Mouse (Mus musculus): Measurements from ENCODE around the gene Grasp. TPM values are rescaled to one million over a fixed set of nuclear protein-coding genes. Genes with fewer than 3 reads are reported as not detected.
A peak's percentile ranks its signal among the peaks of the same experiment; 100 is the strongest.

The Grasp gene
- polyA plus RNA-seq, 1 experiment from 2014 or later: 13.8 TPM

GRCm38 (mm10) chr15:101220905-101221297, 3.1 kb upstream of the Grasp start:
- H3K4me3 ChIP-seq: no peak overlapping the region
- H3K4me1 ChIP-seq: peaks cover 42% of the 10 kb centered on the region
- ATAC-seq (ENCODE audit: low FRiP score, low read depth): peak; percentile 75
- no peaks in the 10 kb centered on the region for H3K9me3 ChIP-seq
- 0 out of 2 replicates have a peak overlapping the region, but pooled peaks have one; percentile 13 for H3K9ac ChIP-seq
- 3% methylated on average over 8 of the region's 8 CpGs for WGBS
- peak overlapping the region; percentile 26; the same call in 1 of the 2 replicates for H3K27ac ChIP-seq
- no peaks in the 10 kb centered on the region for H3K36me3 ChIP-seq
- H3K4me2 ChIP-seq (replicated peaks): peak overlapping the region; percentile 93
- peaks cover 13% of the 10 kb centered on the region for H3K27me3 ChIP-seq (replicated peaks)

DNA sequence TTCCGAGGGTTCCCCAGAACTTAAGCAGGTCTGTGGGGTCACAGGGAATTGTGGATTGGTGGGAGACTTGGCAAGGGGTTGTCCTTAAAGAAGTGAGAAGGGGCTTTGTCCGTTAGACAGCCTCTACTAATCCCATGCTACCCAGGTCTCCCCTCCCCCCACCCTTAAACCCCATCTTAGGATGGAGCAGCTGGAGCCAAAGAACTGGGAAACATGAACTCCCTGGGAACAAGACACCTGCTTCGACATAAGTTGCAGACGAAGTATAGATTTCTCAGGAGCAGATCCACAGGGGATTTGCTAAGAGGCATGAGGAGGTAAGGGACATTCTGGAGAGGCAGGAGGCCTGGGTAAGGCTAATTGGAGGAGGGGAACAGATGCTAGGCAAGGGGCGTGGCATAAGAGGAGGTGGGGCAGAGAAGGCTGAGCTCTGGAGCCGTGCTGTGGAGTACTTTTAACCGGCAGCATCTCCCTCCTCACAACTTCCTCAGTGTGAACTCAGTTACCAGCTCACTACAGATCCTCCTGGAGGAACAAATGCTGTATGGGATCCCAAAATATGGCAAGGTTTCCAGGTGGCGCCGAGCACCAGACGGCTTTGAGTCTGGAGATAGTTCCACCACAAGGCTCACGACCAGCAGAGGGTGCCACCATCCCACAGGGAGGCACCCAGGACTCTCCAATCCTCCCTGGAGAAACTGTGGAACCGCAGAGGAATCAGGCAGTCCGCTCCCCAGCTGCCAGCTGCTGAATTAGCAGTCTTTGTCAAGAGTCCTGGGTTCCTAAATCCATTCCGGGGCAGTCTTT, 2.5 kb upstream of the Grasp start:
- 0 out of 2 replicates have a peak overlapping the region, but pooled peaks have one; percentile 13 for H3K9ac ChIP-seq
- ATAC-seq (ENCODE audit: low FRiP score, low read depth): peak; percentile 65

GRCm38 (mm10) chr15:101222897-101223482, 998 bp upstream of the Grasp start:
- H3K4me3 ChIP-seq: no peak overlapping the region
- 42% methylated on average over 13 of the region's 13 CpGs for WGBS
- H3K27ac ChIP-seq: no peak overlapping the region
- H3K4me2 ChIP-seq (replicated peaks): peak overlapping the region; percentile 93
- no peaks in the 10 kb centered on the region for H3K36me3 ChIP-seq
- peaks cover 19% of the 10 kb centered on the region for H3K27me3 ChIP-seq (replicated peaks)
- H3K9me3 ChIP-seq: no peaks in the 10 kb centered on the region
- peaks cover 45% of the 10 kb centered on the region for H3K4me1 ChIP-seq
- no peak for ATAC-seq (ENCODE audit: low FRiP score, low read depth)
- H3K9ac ChIP-seq: no peak overlapping the region

More for the DNA sequence above, 2.5 kb upstream of the Grasp start:
- no peaks in the 10 kb centered on the region for H3K36me3 ChIP-seq
- H3K4me2 ChIP-seq (replicated peaks): peak overlapping the region; percentile 93
- peaks cover 42% of the 10 kb centered on the region for H3K4me1 ChIP-seq
- H3K27ac ChIP-seq: no peak overlapping the region
- no peaks in the 10 kb centered on the region for H3K9me3 ChIP-seq
- 2% methylated on average over 14 of the region's 14 CpGs for WGBS
- H3K4me3 ChIP-seq: no peak overlapping the region
- peaks cover 16% of the 10 kb centered on the region for H3K27me3 ChIP-seq (replicated peaks)

- Histone ChIP-seq H3K4me2 (replicated peaks) (peak overlapping the region; percentile 93), H3K4me1 (peaks cover 48% of the 10 kb centered on the region), H3K36me3 (no peaks in the 10 kb centered on the region), H3K9ac (peak overlapping the region; percentile 84), H3K27me3 (replicated peaks) (peaks cover 19% of the 10 kb centered on the region), H3K27ac (no peak overlapping the region), H3K4me3 (peak overlapping the region; percentile 69), H3K9me3 (no peaks in the 10 kb centered on the region)
- no peak for ATAC-seq (ENCODE audit: low FRiP score, low read depth)
- 9% methylated on average over 5 of the region's 5 CpGs for WGBS
Observed at GRCm38 (mm10) chr15:101223596-101223995, 392 bp upstream of the Grasp start.

GRCm38 (mm10) chr15:101224977-101225376, 989 bp downstream of the Grasp start:
- Histone ChIP-seq H3K27ac (no peak overlapping the region; the same call in 1 of the 2 replicates), H3K4me2 (replicated peaks) (peak overlapping the region; percentile 93), H3K27me3 (replicated peaks) (peaks cover 19% of the 10 kb centered on the region), H3K36me3 (peaks cover 9% of the 10 kb centered on the region; the same call in 1 of the 2 replicates), H3K9ac (peak overlapping the region; percentile 84), H3K4me1 (peaks cover 48% of the 10 kb centered on the region), H3K4me3 (peak overlapping the region; percentile 69), H3K9me3 (no peaks in the 10 kb centered on the region)
- 3% methylated on average over 14 of the region's 14 CpGs for WGBS
- no peak for ATAC-seq (ENCODE audit: low FRiP score, low read depth)

DNA sequence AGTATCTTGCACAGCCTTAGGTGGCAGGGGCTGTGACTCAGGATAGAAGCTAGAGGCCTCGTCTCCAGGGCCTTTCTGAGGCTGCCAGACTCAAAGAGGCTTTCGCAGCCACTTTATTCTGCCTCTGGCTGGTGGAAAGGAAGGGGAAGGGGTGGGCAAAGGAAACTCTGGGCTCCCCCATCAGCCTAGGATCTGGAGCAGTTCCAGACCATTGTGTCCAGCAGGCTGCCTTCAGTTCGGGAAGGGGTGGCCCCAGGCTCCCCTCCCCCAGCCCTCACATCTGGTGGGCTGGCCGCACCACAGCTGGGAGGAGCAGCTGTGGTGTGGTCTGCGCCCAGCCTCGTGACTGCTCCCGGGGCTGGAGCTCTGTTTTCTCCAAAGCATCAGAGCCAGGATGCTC, 4.0 kb downstream of the Grasp start:
- 18% methylated on average over 7 of the region's 7 CpGs for WGBS

DNA sequence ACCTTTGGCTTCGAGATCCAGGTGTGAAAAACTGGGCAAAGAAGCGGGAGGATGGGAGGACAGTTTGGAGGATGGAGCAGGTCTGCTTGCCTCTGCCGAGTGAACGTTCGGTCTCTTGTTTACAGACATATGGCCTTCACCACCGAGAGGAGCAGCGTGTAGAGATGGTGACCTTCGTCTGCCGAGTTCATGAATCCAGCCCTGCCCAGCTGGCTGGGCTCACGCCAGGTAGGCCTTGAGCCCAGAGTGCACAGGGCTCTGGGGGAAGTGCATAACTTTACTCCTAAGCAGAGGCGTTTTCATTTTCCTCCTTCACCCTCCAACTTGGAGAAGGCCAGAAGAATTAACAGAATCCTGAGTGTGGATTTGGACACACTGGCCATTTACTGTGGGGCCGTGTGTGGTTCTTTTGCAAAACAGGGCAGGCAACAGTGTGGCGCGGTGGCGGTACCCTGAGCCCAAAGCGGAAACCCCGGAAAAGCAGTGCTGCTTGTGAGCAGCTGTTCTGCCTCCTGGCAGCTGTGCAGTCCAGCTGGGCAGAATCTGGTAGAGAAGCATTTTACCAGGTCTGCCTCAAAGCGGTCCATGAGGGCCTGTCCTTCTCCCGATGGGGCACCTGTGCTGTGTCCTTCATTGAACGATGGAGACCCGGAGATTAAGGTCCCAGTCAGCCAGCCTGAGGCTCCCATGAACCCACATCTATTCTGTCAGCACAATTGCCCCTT, 5.0 kb downstream of the Grasp start:
- peaks cover 26% of the 10 kb centered on the region for H3K36me3 ChIP-seq
- WGBS: 91% methylated on average over 21 of the region's 21 CpGs
- ATAC-seq (ENCODE audit: low FRiP score, low read depth): no peak
- H3K4me3 ChIP-seq: no peak overlapping the region
- no peak overlapping the region for H3K27ac ChIP-seq
- H3K9ac ChIP-seq: no peak overlapping the region
- H3K4me1 ChIP-seq: peaks cover 15% of the 10 kb centered on the region
- peaks cover 17% of the 10 kb centered on the region for H3K27me3 ChIP-seq (replicated peaks)
- no peak overlapping the region for H3K4me2 ChIP-seq (replicated peaks)
- H3K9me3 ChIP-seq: no peaks in the 10 kb centered on the region

More for the DNA sequence above, 4.0 kb downstream of the Grasp start:
- Histone ChIP-seq H3K4me2 (replicated peaks) (0 out of 2 replicates have a peak overlapping the region, but pooled peaks have one; percentile 18), H3K27me3 (replicated peaks) (peaks cover 21% of the 10 kb centered on the region), H3K4me3 (no peak overlapping the region), H3K4me1 (peaks cover 25% of the 10 kb centered on the region), H3K27ac (no peak overlapping the region), H3K36me3 (peaks cover 26% of the 10 kb centered on the region), H3K9me3 (no peaks in the 10 kb centered on the region), H3K9ac (peak overlapping the region; percentile 26; the same call in 1 of the 2 replicates)
- ATAC-seq (ENCODE audit: low FRiP score, low read depth): no peak

DNA sequence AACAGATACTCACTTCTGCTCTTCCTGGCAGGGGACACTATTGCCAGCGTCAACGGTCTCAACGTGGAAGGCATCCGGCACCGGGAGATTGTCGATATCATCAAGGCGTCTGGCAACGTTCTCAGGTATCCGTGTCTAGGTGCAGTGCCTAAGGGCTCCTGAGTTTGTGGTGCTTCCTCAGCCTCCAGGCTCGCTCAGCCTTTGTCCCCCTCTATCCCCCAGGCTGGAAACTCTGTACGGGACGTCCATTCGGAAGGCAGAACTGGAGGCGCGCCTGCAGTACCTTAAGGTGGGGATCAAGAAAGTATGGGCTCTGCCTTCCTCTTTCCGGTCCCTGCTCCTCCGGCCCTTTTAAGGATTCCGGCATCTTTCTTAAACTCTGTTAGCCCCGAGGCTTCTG, 6.5 kb downstream of the Grasp start:
- no peak for ATAC-seq (ENCODE audit: low FRiP score, low read depth)
- peaks cover 26% of the 10 kb centered on the region for H3K36me3 ChIP-seq
- H3K4me2 ChIP-seq (replicated peaks): no peak overlapping the region
- no peaks in the 10 kb centered on the region for H3K9me3 ChIP-seq
- 95% methylated on average over 19 of the region's 19 CpGs for WGBS
- H3K27me3 ChIP-seq (replicated peaks): peaks cover 19% of the 10 kb centered on the region; the same call in 1 of the 2 replicates
- no peak overlapping the region for H3K9ac ChIP-seq
- no peak overlapping the region for H3K4me3 ChIP-seq
- H3K27ac ChIP-seq: no peak overlapping the region
- peaks cover 11% of the 10 kb centered on the region for H3K4me1 ChIP-seq

- peak overlapping the region; percentile 50 for H3K4me2 ChIP-seq (replicated peaks)
- WGBS: 78% methylated on average over 23 of the region's 23 CpGs
- peaks cover 17% of the 10 kb centered on the region for H3K4me1 ChIP-seq
- H3K9ac ChIP-seq: no peak overlapping the region
- peaks cover 26% of the 10 kb centered on the region for H3K36me3 ChIP-seq
- 0 out of 2 replicates have a peak, but pooled peaks have one; percentile 14 for ATAC-seq (ENCODE audit: low FRiP score, low read depth)
- no peak overlapping the region for H3K27ac ChIP-seq
- H3K9me3 ChIP-seq: no peaks in the 10 kb centered on the region
- peak overlapping the region; percentile 11; the same call in 1 of the 2 replicates for H3K4me3 ChIP-seq
- peaks cover 15% of the 10 kb centered on the region; the same call in 1 of the 2 replicates for H3K27me3 ChIP-seq (replicated peaks)
Observed at GRCm38 (mm10) chr15:101230995-101231647, 7.1 kb downstream of the Grasp start.

GRCm38 (mm10) chr15:101231648-101232180, 7.7 kb downstream of the Grasp start:
- H3K36me3 ChIP-seq: peaks cover 26% of the 10 kb centered on the region
- peak overlapping the region; percentile 50 for H3K4me2 ChIP-seq (replicated peaks)
- H3K9me3 ChIP-seq: no peaks in the 10 kb centered on the region
- H3K27me3 ChIP-seq (replicated peaks): peaks cover 15% of the 10 kb centered on the region; the same call in 1 of the 2 replicates
- H3K4me1 ChIP-seq: peaks cover 17% of the 10 kb centered on the region
- peak; percentile 34; the same call in 1 of the 2 replicates for ATAC-seq (ENCODE audit: low FRiP score, low read depth)
- peak overlapping the region; percentile 11; the same call in 1 of the 2 replicates for H3K4me3 ChIP-seq
- 58% methylated on average over 56 of the region's 56 CpGs for WGBS
- H3K27ac ChIP-seq: no peak overlapping the region
- no peak overlapping the region; the same call in 1 of the 2 replicates for H3K9ac ChIP-seq

DNA sequence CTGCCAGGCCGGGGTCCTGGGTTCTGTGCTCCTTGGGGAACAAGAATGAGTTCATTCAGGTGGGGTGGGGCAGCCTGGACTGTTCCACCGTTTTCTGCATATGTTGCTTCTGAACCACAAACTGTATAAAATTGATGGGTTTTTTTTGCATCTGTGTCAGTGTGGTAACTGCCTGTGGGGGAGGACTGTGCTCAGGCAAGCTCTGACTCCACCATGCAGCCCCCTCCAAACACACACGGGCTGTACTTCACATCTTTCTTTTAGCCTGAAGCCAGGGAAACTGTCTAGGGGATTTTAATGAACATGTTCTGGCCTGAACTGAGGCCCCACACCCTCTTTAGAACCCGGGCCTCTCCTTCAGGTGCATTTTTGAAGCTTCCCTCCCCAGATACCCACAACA, 8.6 kb downstream of the Grasp start:
- H3K36me3 ChIP-seq: peaks cover 26% of the 10 kb centered on the region
- no peaks in the 10 kb centered on the region for H3K9me3 ChIP-seq
- peaks cover 17% of the 10 kb centered on the region for H3K4me1 ChIP-seq
- no peak for ATAC-seq (ENCODE audit: low FRiP score, low read depth)
- H3K27ac ChIP-seq: no peak overlapping the region
- no peak overlapping the region for H3K4me3 ChIP-seq
- 78% methylated on average over 4 of the region's 4 CpGs for WGBS
- H3K27me3 ChIP-seq (replicated peaks): peaks cover 12% of the 10 kb centered on the region; the same call in 1 of the 2 replicates
- no peak overlapping the region for H3K4me2 ChIP-seq (replicated peaks)
- no peak overlapping the region for H3K9ac ChIP-seq

Data from neural tube, embryonic 12.5 days (tissue).